Comparison of ENCODE assay signal across 8 mouse cellular contexts in genomic region chr2:71580632-71581466, GRCm38 (mm10). TPM values are rescaled to one million over a fixed set of nuclear protein-coding genes. Genes with fewer than 3 reads are reported as not detected.
DNase-seq lines count a peak whose midpoint lies in the region; ATAC-seq and TF ChIP-seq lines count a peak whose summit lies in the region.

No protein-coding gene starts in this region.

- H3K27me3 ChIP-seq in embryonic facial prominence, embryonic 11.5 days (ENCODE audit: control insufficient read depth, insufficient read depth, low read length): no peaks in the 10 kb centered on the region
- peaks cover 2% of the 10 kb centered on the region; the same call in 1 of the 2 replicates for H3K27me3 ChIP-seq in liver, adult 2 months (ENCODE audit: control insufficient read depth, insufficient read depth, low read length)
- no peaks in the 10 kb centered on the region for H3K27me3 ChIP-seq in midbrain, postnatal 0 days (ENCODE audit: insufficient read depth, low read length)
- no peaks in the 10 kb centered on the region for H3K27me3 ChIP-seq in stomach, embryonic 15.5 days (replicated peaks)

- TF ChIP-seq CTCF in liver, adult 2 months (IDR thresholded peaks at IDR 0.05; ENCODE audit: low read depth, low read length): peak; percentile 61
- TF ChIP-seq CTCF in midbrain, postnatal 0 days (IDR thresholded peaks at IDR 0.05): peak; percentile 68

- H3K27ac ChIP-seq in embryonic facial prominence, embryonic 11.5 days (replicated peaks; ENCODE audit: low read depth, low read length): no peak overlapping the region
- H3K27ac ChIP-seq in liver, adult 2 months (replicated peaks; ENCODE audit: insufficient read depth, low read depth, low read length): no peak overlapping the region
- H3K27ac ChIP-seq in midbrain, postnatal 0 days (ENCODE audit: low read depth, low read length): no peak overlapping the region
- no peak overlapping the region for H3K27ac ChIP-seq in stomach, embryonic 15.5 days

- no peaks in the 10 kb centered on the region for H3K36me3 ChIP-seq in embryonic facial prominence, embryonic 11.5 days (replicated peaks; ENCODE audit: control insufficient read depth, insufficient read depth, low read depth, low read length)
- H3K36me3 ChIP-seq in liver, adult 2 months (ENCODE audit: control insufficient read depth, insufficient read depth, low read length): no peaks in the 10 kb centered on the region
- H3K36me3 ChIP-seq in midbrain, postnatal 0 days (ENCODE audit: insufficient read depth, low read length): no peaks in the 10 kb centered on the region
- H3K36me3 ChIP-seq in stomach, embryonic 15.5 days: no peaks in the 10 kb centered on the region

- H3K4me2 ChIP-seq in embryonic facial prominence, embryonic 11.5 days (ENCODE audit: low read depth, low read length): peak overlapping the region; percentile 62
- H3K4me2 ChIP-seq in midbrain, postnatal 0 days (ENCODE audit: low read depth, low read length, poor library complexity, severe bottlenecking): peak overlapping the region; percentile 94
- peak overlapping the region; percentile 85 for H3K4me2 ChIP-seq in stomach, embryonic 15.5 days

- DNase-seq in left cerebral cortex, adult 11 months (ENCODE audit: low spot score): peak; percentile 26
- no peak for DNase-seq in left cerebral cortex, adult 8-10 months (ENCODE audit: low spot score in 2 of 2)
- DNase-seq in embryonic facial prominence, embryonic 11.5 days (ENCODE audit: low spot score): peak; percentile 77
- DNase-seq in heart, adult 9 months (ENCODE audit: low spot score in 2 of 2): peak; percentile 27 to 50
- DNase-seq in kidney, adult 8-10 months: peak; percentile 30 to 50
- DNase-seq in liver, adult 2 months (ENCODE audit: extremely low read depth, low read depth, low spot score): peak; percentile 32
- peak; percentile 50 for DNase-seq in midbrain, postnatal 0 days (ENCODE audit: low spot score)

- TF ChIP-seq POLR2A in liver, adult 2 months (IDR thresholded peaks at IDR 0.05; ENCODE audit: extremely low read depth, insufficient read depth, low read length): no peak

- 10% methylated on average over 50 of the region's 50 CpGs for WGBS in embryonic facial prominence, embryonic 11.5 days
- WGBS in liver, adult 2 months: 13% methylated on average over 50 of the region's 50 CpGs
- 11% methylated on average over 50 of the region's 50 CpGs for WGBS in midbrain, postnatal 0 days
- 10% methylated on average over 50 of the region's 50 CpGs for WGBS in stomach, embryonic 15.5 days

- peak; percentile 78; the same call in 1 of the 2 replicates for ATAC-seq in embryonic facial prominence, embryonic 11.5 days (replicated peaks; ENCODE audit: insufficient number of reproducible peaks, low FRiP score, low TSS enrichment, low read depth)
- ATAC-seq in midbrain, postnatal 0 days (ENCODE audit: low FRiP score): peak; percentile 80
- peak; percentile 63; the same call in 1 of the 2 replicates for ATAC-seq in stomach, embryonic 15.5 days (ENCODE audit: insufficient read depth, low FRiP score, low read depth)

- peak overlapping the region; percentile 47 for H3K9ac ChIP-seq in embryonic facial prominence, embryonic 11.5 days (replicated peaks; ENCODE audit: low read length)
- peak overlapping the region; percentile 59 for H3K9ac ChIP-seq in liver, adult 2 months (ENCODE audit: low read depth, low read length)
- H3K9ac ChIP-seq in midbrain, postnatal 0 days (replicated peaks; ENCODE audit: low read length, poor library complexity, severe bottlenecking): peak overlapping the region; percentile 48
- H3K9ac ChIP-seq in stomach, embryonic 15.5 days: 0 out of 2 replicates have a peak overlapping the region, but pooled peaks have one; percentile 26

- H3K4me1 ChIP-seq in embryonic facial prominence, embryonic 11.5 days (ENCODE audit: control insufficient read depth, insufficient read depth, low read length): no peaks in the 10 kb centered on the region
- peaks cover 3% of the 10 kb centered on the region; the same call in 1 of the 2 replicates for H3K4me1 ChIP-seq in liver, adult 2 months (ENCODE audit: control insufficient read depth, insufficient read depth, low read length)
- no peaks in the 10 kb centered on the region for H3K4me1 ChIP-seq in midbrain, postnatal 0 days (ENCODE audit: insufficient read depth, low read length)
- H3K4me1 ChIP-seq in stomach, embryonic 15.5 days: no peaks in the 10 kb centered on the region

- H3K4me3 ChIP-seq in embryonic facial prominence, embryonic 11.5 days (ENCODE audit: low read depth, low read length): peak overlapping the region; percentile 34
- peak overlapping the region; percentile 50; the same call in 1 of the 2 replicates for H3K4me3 ChIP-seq in liver, adult 2 months (ENCODE audit: insufficient read depth, low read depth, low read length)
- H3K4me3 ChIP-seq in midbrain, postnatal 0 days (ENCODE audit: low read depth, low read length): peak overlapping the region; percentile 56
- peak overlapping the region; percentile 49 for H3K4me3 ChIP-seq in stomach, embryonic 15.5 days (replicated peaks)

- no peaks in the 10 kb centered on the region for H3K9me3 ChIP-seq in embryonic facial prominence, embryonic 11.5 days (replicated peaks; ENCODE audit: control insufficient read depth, low read length)
- H3K9me3 ChIP-seq in midbrain, postnatal 0 days (ENCODE audit: low read length): no peaks in the 10 kb centered on the region
- no peaks in the 10 kb centered on the region for H3K9me3 ChIP-seq in stomach, embryonic 15.5 days

- H3K79me2 ChIP-seq in liver, adult 2 months (ENCODE audit: control insufficient read depth, insufficient read depth, low read length): no peaks in the 10 kb centered on the region

RNA-seq across cellular contexts. Expression of gene Dlx2, which starts 34.3 kb away (rescaled TPM):
- total RNA-seq in left cerebral cortex, adult 8-10 months (2022): 1 to 10 TPM; 4.8 to 8.6 (median 6.8) TPM
- 18.0 and 20.3 TPM in 2 replicates for polyA plus RNA-seq in embryonic facial prominence, embryonic 11.5 days (2014; fragmentation: Nextera tagmentation; extraction: Ambion mirVana)
- not detected in 2 replicates for total RNA-seq in liver, adult 2 months (2014; rRNA removed)
- not detected in 2 replicates for polyA plus RNA-seq in liver, adult 2 months (2012; rRNA removed)
- total RNA-seq in midbrain, postnatal 0 days (2014; rRNA removed): 0.38 and 1.2 TPM in 2 replicates
- 3.1 and 8.4 TPM in 2 replicates for polyA plus RNA-seq in midbrain, postnatal 0 days (2015; fragmentation: Nextera tagmentation; extraction: Ambion mirVana)
- 3.9 and 4.2 TPM in 2 replicates for polyA plus RNA-seq in stomach, embryonic 15.5 days (2015; fragmentation: Nextera tagmentation; extraction: Ambion mirVana)

RNA-seq across cellular contexts. Expression of gene Dlx1, which starts 52.9 kb away (rescaled TPM):
- total RNA-seq in left cerebral cortex, adult 8-10 months (2022): 10 to 100 TPM; 17.8 to 23.6 (median 19.4) TPM
- 53.9 and 76.2 TPM in 2 replicates for polyA plus RNA-seq in embryonic facial prominence, embryonic 11.5 days (2014; fragmentation: Nextera tagmentation; extraction: Ambion mirVana)
- not detected in 2 replicates for total RNA-seq in liver, adult 2 months (2014; rRNA removed)
- not detected in 2 replicates for polyA plus RNA-seq in liver, adult 2 months (2012; rRNA removed)
- total RNA-seq in midbrain, postnatal 0 days (2014; rRNA removed): 2.8 and 8.8 TPM in 2 replicates
- polyA plus RNA-seq in midbrain, postnatal 0 days (2015; fragmentation: Nextera tagmentation; extraction: Ambion mirVana): 10.5 and 25.5 TPM in 2 replicates
- 10.3 and 11.3 TPM in 2 replicates for polyA plus RNA-seq in stomach, embryonic 15.5 days (2015; fragmentation: Nextera tagmentation; extraction: Ambion mirVana)

Comparison
In these comparisons a context has a peak if more than half of its experiments do, and no peak if none do; other contexts are left out.
1. DNase-seq: peak in left cerebral cortex, adult 11 months (single experiment), embryonic facial prominence, embryonic 11.5 days (single experiment), heart, adult 9 months (2 of 2), kidney, adult 8-10 months (2 of 2), liver, adult 2 months (single experiment) and midbrain, postnatal 0 days (single experiment); none in left cerebral cortex, adult 8-10 months (0 of 2).
2. RNA of gene Dlx1, which starts 52.9 kb away (polyA plus RNA-seq): 53.9 to 76.2 TPM in embryonic facial prominence, embryonic 11.5 days, 10.5 to 25.5 TPM in midbrain, postnatal 0 days and 10.3 to 11.3 TPM in stomach, embryonic 15.5 days; not detected in liver, adult 2 months; every median in the first group is over 10 times any median in the second.
3. Peak in every context shown above with its lines, with median percentiles within 50 percentile points of each other: ATAC-seq, H3K4me2 ChIP-seq, H3K4me3 ChIP-seq and H3K9ac ChIP-seq.